Mouse (Mus musculus): ENCODE results near the gene Madcam1. TPM values are rescaled to one million over a fixed set of nuclear protein-coding genes. Genes with fewer than 3 reads are reported as not detected.

The Madcam1 gene
- polyA plus RNA-seq, 1 experiment from 2014 or later: 32.5 TPM

DNA sequence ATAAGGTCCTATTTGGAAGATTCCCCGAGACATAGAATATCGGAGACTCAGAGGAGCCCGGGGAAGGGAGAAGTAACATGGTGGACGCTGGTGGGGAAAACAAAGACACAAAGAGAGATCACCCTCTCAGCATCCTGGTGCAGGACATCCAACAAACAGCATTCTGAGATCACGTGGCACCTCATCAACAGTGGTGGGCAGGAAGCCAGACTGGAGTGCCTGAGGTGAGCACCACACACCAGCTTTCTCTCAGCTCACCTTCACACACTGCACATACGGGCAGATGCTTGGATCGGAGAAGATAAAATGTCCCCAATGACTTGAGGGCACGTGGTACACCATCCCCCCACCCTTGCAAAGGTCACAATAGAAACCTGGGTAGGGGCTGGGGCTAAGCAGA is 28.1 kb upstream of the Madcam1 start:
- H3K4me2 ChIP-seq (ENCODE audit: low read length): no peak overlapping the region
- H3K9me3 ChIP-seq (ENCODE audit: control insufficient read depth, low read length): no peaks in the 10 kb centered on the region
- H3K4me1 ChIP-seq (replicated peaks; ENCODE audit: control insufficient read depth, insufficient read depth, low read length): peaks cover 12% of the 10 kb centered on the region
- ATAC-seq (replicated peaks; ENCODE audit: low FRiP score, low TSS enrichment, low read depth) (no peak), DNase-seq (ENCODE audit: low spot score) (no peak)
- no peak overlapping the region for H3K9ac ChIP-seq (ENCODE audit: low read length)
- no peaks in the 10 kb centered on the region for H3K27me3 ChIP-seq (replicated peaks; ENCODE audit: control insufficient read depth, insufficient read depth, low read length)
- 82% methylated on average over 8 of the region's 8 CpGs for WGBS
- no peak overlapping the region for H3K4me3 ChIP-seq (ENCODE audit: low read depth, low read length)
- no peak overlapping the region for H3K27ac ChIP-seq (ENCODE audit: low read depth)
- H3K36me3 ChIP-seq (ENCODE audit: control insufficient read depth, insufficient read depth, low read length): no peaks in the 10 kb centered on the region

DNA sequence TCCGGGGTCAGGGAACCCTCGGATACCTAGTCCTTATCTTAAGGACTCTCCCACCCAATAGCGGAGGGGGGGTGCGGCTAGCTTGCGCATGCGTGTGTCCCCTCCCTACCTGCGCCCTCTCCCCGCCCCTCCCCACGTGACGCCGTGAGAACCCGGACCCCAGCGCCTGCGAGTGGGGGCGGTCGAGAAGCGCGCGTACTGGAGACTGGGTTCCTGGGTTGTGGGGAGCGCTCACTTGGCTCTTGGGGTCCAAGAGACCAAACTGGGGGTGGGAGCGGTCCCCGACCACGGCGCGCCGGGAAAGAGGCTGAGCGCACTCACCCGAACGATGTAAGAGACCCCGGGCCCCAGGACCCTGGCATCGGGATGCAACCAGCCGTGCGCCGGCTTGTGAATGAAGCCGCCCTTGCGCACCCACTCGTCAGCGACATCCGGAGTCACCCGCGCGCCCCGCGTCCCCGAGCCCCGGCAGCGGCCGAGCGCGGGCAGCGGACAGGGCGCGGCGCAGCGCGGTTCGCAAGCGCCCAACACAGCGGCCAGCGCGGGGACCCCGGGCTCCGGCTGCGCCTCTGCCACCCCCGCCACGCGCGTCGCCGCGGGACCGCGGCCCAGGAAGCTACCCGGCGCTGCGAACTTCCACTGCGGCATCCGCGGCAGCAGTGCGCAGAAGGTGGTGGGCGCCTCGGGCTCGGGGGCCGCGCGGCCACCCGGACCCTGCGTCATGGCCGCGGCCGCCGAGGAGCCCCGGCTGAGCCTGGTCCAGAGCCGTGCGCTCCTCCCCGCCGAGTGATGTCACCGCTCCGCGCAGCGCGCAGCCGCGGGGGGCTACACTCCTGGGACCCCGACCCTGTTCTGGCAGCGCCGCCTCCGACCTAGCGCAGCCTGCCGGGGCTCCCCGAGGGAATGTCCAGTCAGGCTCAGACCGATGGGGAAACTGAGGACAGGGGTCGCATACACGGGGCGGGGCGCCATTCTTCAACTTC is 26.9 kb upstream of the Madcam1 start, which contains the start of gene Shc2:
Gene Shc2, minus strand, starts transcription at position 791 of the 983 bp plus-strand sequence.
- no peaks in the 10 kb centered on the region for H3K36me3 ChIP-seq (ENCODE audit: control insufficient read depth, insufficient read depth, low read length)
- peak within 1 kb of the TSS; percentile 87 for H3K4me2 ChIP-seq (ENCODE audit: low read length)
- DNase-seq (ENCODE audit: low spot score) (peak; percentile 83), ATAC-seq (replicated peaks; ENCODE audit: low FRiP score, low TSS enrichment, low read depth) (peak; percentile 76)
- peaks cover 12% of the 10 kb centered on the region for H3K4me1 ChIP-seq (replicated peaks; ENCODE audit: control insufficient read depth, insufficient read depth, low read length)
- no peaks in the 10 kb centered on the region for H3K27me3 ChIP-seq (replicated peaks; ENCODE audit: control insufficient read depth, insufficient read depth, low read length)
- H3K4me3 ChIP-seq (ENCODE audit: low read depth, low read length): peak within 1 kb of the TSS; percentile 61
- peak within 1 kb of the TSS; percentile 51 for H3K27ac ChIP-seq (ENCODE audit: low read depth)
- peak within 1 kb of the TSS; percentile 78 for H3K9ac ChIP-seq (ENCODE audit: low read length)
- no peaks in the 10 kb centered on the region for H3K9me3 ChIP-seq (ENCODE audit: control insufficient read depth, low read length)
- under 1% methylated on average over 116 of the region's 116 CpGs for WGBS

DNA sequence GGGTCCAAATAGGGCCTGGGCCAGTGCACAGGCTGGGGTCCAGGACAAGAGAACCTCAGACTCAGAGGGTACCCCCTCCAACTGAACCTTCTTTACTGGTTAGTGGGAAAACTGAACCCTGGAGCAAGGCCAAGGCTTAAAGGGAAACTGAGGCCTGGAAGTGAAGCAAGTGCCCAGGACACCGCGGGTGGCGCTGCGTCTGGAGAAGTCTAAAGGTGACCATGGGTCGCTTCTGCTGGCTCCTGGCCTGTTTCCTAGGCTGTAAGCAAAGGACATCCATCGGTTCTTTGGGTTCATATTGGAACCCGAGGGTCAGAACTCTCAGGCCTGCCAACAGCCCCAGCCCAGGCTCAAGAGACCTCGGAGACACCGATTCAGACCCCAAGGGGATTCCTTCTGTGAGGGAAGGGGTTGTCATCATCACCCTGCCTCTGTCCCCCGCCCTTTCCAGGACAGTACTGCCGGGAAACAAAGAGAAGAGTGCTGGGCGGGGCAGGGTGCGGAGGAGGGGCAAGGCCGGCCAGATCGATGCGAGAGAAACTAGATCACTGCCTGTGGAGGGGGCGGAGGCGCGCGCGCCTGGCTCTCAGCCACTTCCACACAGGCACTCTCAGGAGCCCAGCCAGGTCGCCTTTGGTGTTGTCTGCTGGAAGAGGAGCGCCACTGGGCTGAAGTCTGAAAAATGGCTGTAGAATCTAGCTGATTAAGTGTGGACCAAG is 25.7 kb upstream of the Madcam1 start:
- Histone ChIP-seq H3K27ac (ENCODE audit: low read depth) (no peak overlapping the region), H3K36me3 (ENCODE audit: control insufficient read depth, insufficient read depth, low read length) (no peaks in the 10 kb centered on the region), H3K4me1 (replicated peaks; ENCODE audit: control insufficient read depth, insufficient read depth, low read length) (peaks cover 12% of the 10 kb centered on the region), H3K27me3 (replicated peaks; ENCODE audit: control insufficient read depth, insufficient read depth, low read length) (no peaks in the 10 kb centered on the region), H3K4me3 (ENCODE audit: low read depth, low read length) (peak overlapping the region; percentile 61), H3K9ac (ENCODE audit: low read length) (peak overlapping the region; percentile 78; the same call in 1 of the 2 replicates), H3K9me3 (ENCODE audit: control insufficient read depth, low read length) (no peaks in the 10 kb centered on the region), H3K4me2 (ENCODE audit: low read length) (peak overlapping the region; percentile 87)
- DNase-seq (ENCODE audit: low spot score): peak; percentile 77
- 6% methylated on average over 23 of the region's 23 CpGs for WGBS
- ATAC-seq (replicated peaks; ENCODE audit: low FRiP score, low TSS enrichment, low read depth): peak; percentile 61

DNA sequence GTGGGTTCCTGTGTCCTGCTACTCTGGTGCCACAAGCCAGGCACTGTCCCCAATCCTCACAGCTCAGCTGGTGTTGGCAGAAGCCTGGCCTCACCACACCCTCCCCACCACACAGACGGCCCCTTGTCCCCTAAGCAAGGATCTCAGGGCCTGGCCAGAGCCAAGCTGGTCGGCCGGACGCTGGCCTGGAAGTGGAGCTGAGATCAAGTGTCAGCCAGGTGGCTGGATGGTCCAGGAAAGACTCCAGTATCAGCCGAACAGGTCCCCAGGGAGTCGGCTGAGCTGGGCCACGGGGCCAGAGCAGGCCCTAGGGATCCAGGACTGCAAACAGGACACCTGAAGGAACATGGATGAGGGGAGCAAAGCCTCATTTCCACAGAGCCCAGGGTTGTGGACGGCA is 18.6 kb upstream of the Madcam1 start, which contains the start of gene Odf3l2:
Gene Odf3l2, minus strand, starts transcription at position 28 of the 400 bp plus-strand sequence.
- Histone ChIP-seq H3K4me1 (replicated peaks; ENCODE audit: control insufficient read depth, insufficient read depth, low read length) (no peaks in the 10 kb centered on the region), H3K9ac (ENCODE audit: low read length) (0 out of 2 replicates have a peak within 1 kb of the TSS, but pooled peaks have one; percentile 13), H3K36me3 (ENCODE audit: control insufficient read depth, insufficient read depth, low read length) (no peaks in the 10 kb centered on the region), H3K4me2 (ENCODE audit: low read length) (no peak within 1 kb of the TSS), H3K27ac (ENCODE audit: low read depth) (no peak within 1 kb of the TSS), H3K27me3 (replicated peaks; ENCODE audit: control insufficient read depth, insufficient read depth, low read length) (no peaks in the 10 kb centered on the region), H3K4me3 (ENCODE audit: low read depth, low read length) (no peak within 1 kb of the TSS), H3K9me3 (ENCODE audit: control insufficient read depth, low read length) (no peaks in the 10 kb centered on the region)
- 68% methylated on average over 8 of the region's 8 CpGs for WGBS
- DNase-seq (ENCODE audit: low spot score) (no peak), ATAC-seq (replicated peaks; ENCODE audit: low FRiP score, low TSS enrichment, low read depth) (no peak)

DNA sequence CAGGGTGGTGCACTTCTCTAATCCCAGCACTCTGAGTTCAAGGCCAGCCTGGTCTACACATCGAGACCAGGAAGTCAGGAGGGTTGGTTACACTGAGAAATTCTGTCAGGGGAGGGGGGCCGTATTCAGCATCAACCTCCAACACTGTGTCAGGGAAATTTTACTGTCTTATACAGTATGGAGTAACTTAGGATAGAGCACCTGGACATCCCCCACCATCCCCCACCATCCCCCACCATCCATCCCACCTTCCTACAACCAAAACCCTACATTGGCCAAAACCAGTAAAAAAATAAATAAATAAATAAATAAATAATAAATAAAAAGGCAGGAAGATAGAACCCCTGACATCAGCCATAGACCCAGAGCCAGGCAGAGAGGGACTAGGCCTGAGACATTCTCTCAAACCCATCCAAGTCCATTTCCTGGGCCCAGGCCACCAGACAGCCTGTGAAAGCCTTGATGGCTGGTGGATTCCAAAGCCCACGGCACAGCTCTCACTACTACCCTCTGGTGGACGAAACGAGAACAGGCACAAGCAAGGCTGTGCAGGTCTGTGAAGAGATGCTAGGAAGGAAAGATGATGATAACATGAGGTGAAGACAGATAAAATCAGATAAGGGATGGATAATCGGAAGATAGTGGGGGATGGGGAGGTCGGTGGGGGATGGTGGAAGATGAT is 15.1 kb upstream of the Madcam1 start:
- Histone ChIP-seq H3K4me3 (ENCODE audit: low read depth, low read length) (no peak overlapping the region), H3K4me1 (replicated peaks; ENCODE audit: control insufficient read depth, insufficient read depth, low read length) (no peaks in the 10 kb centered on the region), H3K27me3 (replicated peaks; ENCODE audit: control insufficient read depth, insufficient read depth, low read length) (no peaks in the 10 kb centered on the region), H3K36me3 (ENCODE audit: control insufficient read depth, insufficient read depth, low read length) (no peaks in the 10 kb centered on the region), H3K4me2 (ENCODE audit: low read length) (no peak overlapping the region), H3K9me3 (ENCODE audit: control insufficient read depth, low read length) (no peaks in the 10 kb centered on the region), H3K27ac (ENCODE audit: low read depth) (no peak overlapping the region), H3K9ac (ENCODE audit: low read length) (no peak overlapping the region)
- ATAC-seq (replicated peaks; ENCODE audit: low FRiP score, low TSS enrichment, low read depth) (peak; percentile 70; the same call in 1 of the 2 replicates), DNase-seq (ENCODE audit: low spot score) (peak; percentile 85)
- 32% methylated on average over 7 of the region's 7 CpGs for WGBS

DNA sequence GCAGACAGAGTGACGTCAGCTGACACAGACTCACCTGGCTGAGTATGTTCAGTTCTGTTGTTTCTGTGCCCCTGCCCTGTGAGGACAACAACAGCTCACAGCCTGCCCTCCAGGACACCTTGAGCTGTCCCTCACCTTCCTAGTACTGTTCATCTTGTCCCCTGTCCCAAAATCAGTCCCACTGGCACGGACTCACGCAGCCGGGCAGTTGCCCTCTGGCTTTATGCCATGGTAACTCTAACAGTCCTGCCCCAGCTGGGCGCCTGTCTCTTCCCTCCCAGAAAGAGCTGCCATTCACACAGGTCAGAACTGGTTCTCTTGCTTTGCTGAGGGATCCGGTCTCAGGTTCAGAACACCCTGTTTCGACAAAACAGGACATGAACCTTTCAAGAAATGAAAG is 11.6 kb upstream of the Madcam1 start:
- Histone ChIP-seq H3K36me3 (ENCODE audit: control insufficient read depth, insufficient read depth, low read length) (no peaks in the 10 kb centered on the region), H3K4me3 (ENCODE audit: low read depth, low read length) (no peak overlapping the region), H3K27ac (ENCODE audit: low read depth) (no peak overlapping the region), H3K27me3 (replicated peaks; ENCODE audit: control insufficient read depth, insufficient read depth, low read length) (no peaks in the 10 kb centered on the region), H3K4me1 (replicated peaks; ENCODE audit: control insufficient read depth, insufficient read depth, low read length) (no peaks in the 10 kb centered on the region), H3K9me3 (ENCODE audit: control insufficient read depth, low read length) (no peaks in the 10 kb centered on the region), H3K4me2 (ENCODE audit: low read length) (no peak overlapping the region), H3K9ac (ENCODE audit: low read length) (no peak overlapping the region)
- ATAC-seq (replicated peaks; ENCODE audit: low FRiP score, low TSS enrichment, low read depth) (no peak), DNase-seq (ENCODE audit: low spot score) (no peak)
- 88% methylated on average over 7 of the region's 7 CpGs for WGBS

- no peak overlapping the region for H3K4me3 ChIP-seq (ENCODE audit: low read depth, low read length)
- ATAC-seq (replicated peaks; ENCODE audit: low FRiP score, low TSS enrichment, low read depth) (no peak), DNase-seq (ENCODE audit: low spot score) (no peak)
- H3K27ac ChIP-seq (ENCODE audit: low read depth): no peak overlapping the region
- 25% methylated on average over 1 of the region's 1 CpGs for WGBS
- no peaks in the 10 kb centered on the region for H3K27me3 ChIP-seq (replicated peaks; ENCODE audit: control insufficient read depth, insufficient read depth, low read length)
- H3K4me1 ChIP-seq (replicated peaks; ENCODE audit: control insufficient read depth, insufficient read depth, low read length): no peaks in the 10 kb centered on the region
- H3K4me2 ChIP-seq (ENCODE audit: low read length): no peak overlapping the region
- no peak overlapping the region for H3K9ac ChIP-seq (ENCODE audit: low read length)
- H3K36me3 ChIP-seq (ENCODE audit: control insufficient read depth, insufficient read depth, low read length): no peaks in the 10 kb centered on the region
- H3K9me3 ChIP-seq (ENCODE audit: control insufficient read depth, low read length): no peaks in the 10 kb centered on the region
These were observed 9.4 kb upstream of the Madcam1 start for GRCm38 (mm10) chr10:79654946-79655395.

DNA sequence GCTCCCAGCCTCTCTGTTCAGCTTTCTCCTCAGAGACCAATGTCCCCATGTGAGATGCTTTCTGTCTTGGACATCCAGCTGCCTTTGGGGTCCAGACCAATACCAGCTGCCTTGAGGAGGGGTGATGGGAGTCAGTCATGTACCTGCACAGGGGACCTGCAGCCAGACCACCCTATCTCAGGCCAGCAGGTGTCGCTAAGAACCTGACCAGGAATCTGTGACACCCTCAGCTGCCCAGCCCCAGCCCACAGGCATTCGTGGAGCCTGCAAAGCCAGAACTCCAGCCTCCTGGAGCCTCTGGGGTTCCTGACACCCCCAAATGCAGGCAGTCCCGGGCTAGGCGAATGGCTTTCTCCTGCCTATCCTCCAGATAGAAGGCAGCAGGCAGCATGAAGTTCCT is 5.5 kb upstream of the Madcam1 start:
- Histone ChIP-seq H3K4me2 (ENCODE audit: low read length) (no peak overlapping the region), H3K27me3 (replicated peaks; ENCODE audit: control insufficient read depth, insufficient read depth, low read length) (no peaks in the 10 kb centered on the region), H3K4me3 (ENCODE audit: low read depth, low read length) (no peak overlapping the region), H3K36me3 (ENCODE audit: control insufficient read depth, insufficient read depth, low read length) (no peaks in the 10 kb centered on the region), H3K9me3 (ENCODE audit: control insufficient read depth, low read length) (no peaks in the 10 kb centered on the region), H3K27ac (ENCODE audit: low read depth) (no peak overlapping the region), H3K4me1 (replicated peaks; ENCODE audit: control insufficient read depth, insufficient read depth, low read length) (no peaks in the 10 kb centered on the region), H3K9ac (ENCODE audit: low read length) (no peak overlapping the region)
- ATAC-seq (replicated peaks; ENCODE audit: low FRiP score, low TSS enrichment, low read depth): no peak
- 16% methylated on average over 4 of the region's 4 CpGs for WGBS
- DNase-seq (ENCODE audit: low spot score): no peak
